Mouse (Mus musculus) bone marrow, adult 2 months (tissue): ENCODE results near the gene Olfr76. TPM values are rescaled to one million over a fixed set of nuclear protein-coding genes. Genes with fewer than 3 reads are reported as not detected.
"Not testable (repeated sequence)": the region's sequence is repeated elsewhere in the genome, so short reads cannot be mapped to it uniquely, and the experiment has no call there.

ENCODE experiments used
- H3K27ac ChIP-seq: fragments of 200-500 bp; 2 replicates; pipeline ENCODE4 v1.5.1; 2012; ENCODE audit warnings: low read depth, mild to moderate bottlenecking, control low read depth, inconsistent platforms, low read length; ENCODE audit not compliant: control insufficient read depth, poor library complexity, insufficient read depth
- H3K4me1 ChIP-seq: fragments of 200-500 bp; 2 replicates; pipeline ENCODE4 v1.6.1; 2011; ENCODE audit warnings: low read length; ENCODE audit not compliant: control insufficient read depth, insufficient read depth
- H3K4me3 ChIP-seq: fragments of 200-500 bp; replicated peaks from 2 replicates; pipeline ENCODE3; 2011; ENCODE audit warnings: mild to moderate bottlenecking, low read depth, low read length, control low read depth; ENCODE audit not compliant: control insufficient read depth
- CTCF ChIP-seq: fragments of 200-500 bp; IDR thresholded peaks from 2 replicates; pipeline ENCODE4 v1.5.1; 2011; ENCODE audit warnings: low read length, control low read depth; ENCODE audit not compliant: control insufficient read depth, insufficient read depth
- POLR2A ChIP-seq: fragments of 200-500 bp; IDR thresholded peaks from 2 replicates; pipeline ENCODE4 v1.6.1; 2011; ENCODE audit warnings: low read depth, mild to moderate bottlenecking, control low read depth, low read length, borderline replicate concordance; ENCODE audit not compliant: control insufficient read depth
- WGBS: fragments of 180-500 bp; shearing (Covaris S2); methylation state at CpG from one replicate; pipeline ENCODE4 v1.1.7; 2018; 5-methylcytosine and 5-hydroxymethylcytosine counted together
- polyA plus RNA-seq: library from polyadenylated mRNA; stranded (reverse); fragments of >200 nt; gene quantifications from 2 replicates; pipeline ENCODE4 v1.2.4, GENCODE M21; 2011; ENCODE audit warnings: low replicate concordance; ENCODE audit not compliant: missing spikeins, insufficient read depth, insufficient read length

Gene Olfr76
- polyA plus RNA-seq, 1 experiment = not detected

- H3K4me3 ChIP-seq = no peak within 1 kb of the TSS
- TF ChIP-seq POLR2A (no peak), CTCF (no peak)
- H3K4me1 ChIP-seq = no peaks in the 10 kb centered on the region
- no peak within 1 kb of the TSS for H3K27ac ChIP-seq
- 86% methylated on average over 2 of the region's 2 CpGs for WGBS
Measured at GRCm38 (mm10) chr19:12103234-12103633, 19.8 kb downstream of the Olfr76 start, which contains the start of gene Olfr1427. Gene Olfr1427, minus strand, starts transcription at chr19:12103334.

- TF ChIP-seq CTCF (no peak), POLR2A (no peak)
- Histone ChIP-seq H3K4me3 (no peak within 1 kb of the TSS), H3K4me1 (no peaks in the 10 kb centered on the region), H3K27ac (no peak within 1 kb of the TSS)
- 71% methylated on average over 1 of the region's 1 CpGs for WGBS
Measured at GRCm38 (mm10) chr19:12091913-12092312, 31.1 kb downstream of the Olfr76 start, which contains the start of gene Olfr1426. Gene Olfr1426, minus strand, starts transcription at chr19:12092013.

- H3K4me1 ChIP-seq, H3K27ac ChIP-seq, H3K4me3 ChIP-seq: not testable (repeated sequence)
- 78% methylated on average over 4 of the region's 4 CpGs for WGBS
Measured at GRCm38 (mm10) chr19:12077631-12078030, 45.4 kb downstream of the Olfr76 start, which contains the start of gene Olfr1425. Gene Olfr1425, minus strand, starts transcription at chr19:12077731.

GRCm38 (mm10) chr19:12069546-12069945, 53.5 kb downstream of the Olfr76 start:
- H3K4me1 ChIP-seq, H3K27ac ChIP-seq, H3K4me3 ChIP-seq: not testable (repeated sequence)
- 72% methylated on average over 1 of the region's 1 CpGs for WGBS

Other genes starting within 250 kb of the Olfr76 start
- gene Olfr1419, start 248.1 kb downstream of the Olfr76 start, polyA plus RNA-seq = not detected in 2 replicates
- not detected in 2 replicates for gene Olfr1420, start 236.6 kb downstream of the Olfr76 start, polyA plus RNA-seq
- gene Patl1, start 210.8 kb downstream of the Olfr76 start, polyA plus RNA-seq = 6.3 and 11.0 TPM in 2 replicates
- gene Osbp, start 157.3 kb downstream of the Olfr76 start, polyA plus RNA-seq = 14.4 and 15.7 TPM in 2 replicates
- not detected in 2 replicates for gene Olfr1423, start 81.9 kb downstream of the Olfr76 start, polyA plus RNA-seq
- gene Olfr1424, start 60.5 kb downstream of the Olfr76 start, polyA plus RNA-seq = not detected in 2 replicates
- not detected in 2 replicates for gene Olfr1425, start 45.5 kb downstream of the Olfr76 start, polyA plus RNA-seq
- gene Olfr1426, start 31.2 kb downstream of the Olfr76 start, polyA plus RNA-seq = not detected in 2 replicates
- not detected in 2 replicates for gene Olfr1427, start 19.9 kb downstream of the Olfr76 start, polyA plus RNA-seq
- gene Olfr1428, start 7.3 kb downstream of the Olfr76 start, polyA plus RNA-seq = not detected in 2 replicates
- not detected in 2 replicates for gene Olfr1555-ps1, start 46.9 kb upstream of the Olfr76 start, polyA plus RNA-seq
- gene Olfr1431, start 77.4 kb upstream of the Olfr76 start, polyA plus RNA-seq = not detected in 2 replicates
- not detected in 2 replicates for gene Olfr1432, start 109.4 kb upstream of the Olfr76 start, polyA plus RNA-seq
- gene Olfr262, start 118.5 kb upstream of the Olfr76 start, polyA plus RNA-seq = not detected in 2 replicates
- gene Olfr235, start 137.8 kb upstream of the Olfr76 start, polyA plus RNA-seq = not detected in 2 replicates
- gene Olfr1434, start 156.7 kb upstream of the Olfr76 start, polyA plus RNA-seq = not detected in 2 replicates
- not detected in 2 replicates for gene Olfr1436, start 175.9 kb upstream of the Olfr76 start, polyA plus RNA-seq
- gene Olfr1437, start 201.9 kb upstream of the Olfr76 start, polyA plus RNA-seq = not detected in 2 replicates
- gene Olfr1438-ps1, start 212.7 kb upstream of the Olfr76 start, polyA plus RNA-seq = not detected in 2 replicates